Mouse (Mus musculus) bone marrow, adult 2 months (tissue): ENCODE results near the gene Msh4. TPM values are rescaled to one million over a fixed set of nuclear protein-coding genes. Genes with fewer than 3 reads are reported as not detected.

Experiments
- H3K27ac ChIP-seq: fragments of 200-500 bp; 2 replicates; pipeline ENCODE4 v1.5.1; 2012; ENCODE audit warnings: low read depth, mild to moderate bottlenecking, control low read depth, inconsistent platforms, low read length; ENCODE audit not compliant: control insufficient read depth, poor library complexity, insufficient read depth
- H3K4me1 ChIP-seq: fragments of 200-500 bp; 2 replicates; pipeline ENCODE4 v1.6.1; 2011; ENCODE audit warnings: low read length; ENCODE audit not compliant: control insufficient read depth, insufficient read depth
- H3K4me3 ChIP-seq: fragments of 200-500 bp; replicated peaks from 2 replicates; pipeline ENCODE3; 2011; ENCODE audit warnings: mild to moderate bottlenecking, low read depth, low read length, control low read depth; ENCODE audit not compliant: control insufficient read depth
- CTCF ChIP-seq: fragments of 200-500 bp; IDR thresholded peaks from 2 replicates; pipeline ENCODE4 v1.5.1; 2011; ENCODE audit warnings: low read length, control low read depth; ENCODE audit not compliant: control insufficient read depth, insufficient read depth
- POLR2A ChIP-seq: fragments of 200-500 bp; IDR thresholded peaks from 2 replicates; pipeline ENCODE4 v1.6.1; 2011; ENCODE audit warnings: low read depth, mild to moderate bottlenecking, control low read depth, low read length, borderline replicate concordance; ENCODE audit not compliant: control insufficient read depth
- WGBS: fragments of 180-500 bp; shearing (Covaris S2); methylation state at CpG from one replicate; pipeline ENCODE4 v1.1.7; 2018; 5-methylcytosine and 5-hydroxymethylcytosine counted together
- polyA plus RNA-seq: library from polyadenylated mRNA; stranded (reverse); fragments of >200 nt; gene quantifications from 2 replicates; pipeline ENCODE4 v1.2.4, GENCODE M21; 2011; ENCODE audit warnings: low replicate concordance; ENCODE audit not compliant: missing spikeins, insufficient read depth, insufficient read length

Gene Msh4
- polyA plus RNA-seq, 1 experiment, result not detected

DNA sequence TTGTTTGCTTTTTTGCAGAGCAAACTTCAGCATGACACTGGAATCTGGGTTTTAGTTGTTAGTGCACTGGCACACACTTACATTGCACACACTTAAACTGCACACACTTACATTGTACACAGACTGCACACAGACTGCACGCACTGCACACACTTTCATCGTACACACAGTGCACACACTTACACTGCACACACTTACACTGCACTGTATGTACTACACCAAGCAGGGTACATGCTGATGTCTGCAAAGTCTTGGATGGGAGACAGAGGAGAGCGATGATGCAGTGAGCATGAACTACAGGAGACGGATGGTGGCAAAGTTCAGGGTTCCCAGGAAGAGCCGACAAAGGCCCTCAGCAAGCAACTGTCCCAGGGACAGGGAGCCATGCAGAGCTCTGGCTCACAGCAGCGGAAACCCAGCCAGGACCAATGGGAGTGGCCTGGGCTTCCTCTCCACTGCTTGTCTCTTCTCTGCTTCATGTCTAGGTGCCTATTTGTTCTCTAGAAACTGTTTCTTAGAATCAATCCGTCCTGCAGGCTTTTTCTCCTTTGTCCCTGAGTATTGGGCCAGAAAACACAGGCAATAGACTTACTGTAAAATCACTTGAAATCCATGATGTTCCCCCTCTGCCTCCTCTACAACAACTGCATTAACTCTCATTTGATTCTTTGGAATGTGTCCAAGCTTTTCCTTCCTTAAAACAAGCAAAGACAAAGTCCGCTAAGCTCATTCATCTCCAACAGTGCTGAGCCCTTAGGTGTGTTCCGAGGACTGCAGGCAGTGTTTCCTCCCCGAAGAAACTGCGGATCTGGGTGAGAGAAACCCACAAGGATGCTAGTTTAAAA lies 82.0 kb downstream of the Msh4 start:
- Histone ChIP-seq H3K4me3 (no peak overlapping the region), H3K27ac (no peak overlapping the region), H3K4me1 (peaks cover 1% of the 10 kb centered on the region; the same call in 1 of the 2 replicates)
- 51% methylated on average over 11 of the region's 11 CpGs for whole genome bisulfite sequencing
- no peak for TF ChIP-seq POLR2A
- no peak for TF ChIP-seq CTCF

DNA sequence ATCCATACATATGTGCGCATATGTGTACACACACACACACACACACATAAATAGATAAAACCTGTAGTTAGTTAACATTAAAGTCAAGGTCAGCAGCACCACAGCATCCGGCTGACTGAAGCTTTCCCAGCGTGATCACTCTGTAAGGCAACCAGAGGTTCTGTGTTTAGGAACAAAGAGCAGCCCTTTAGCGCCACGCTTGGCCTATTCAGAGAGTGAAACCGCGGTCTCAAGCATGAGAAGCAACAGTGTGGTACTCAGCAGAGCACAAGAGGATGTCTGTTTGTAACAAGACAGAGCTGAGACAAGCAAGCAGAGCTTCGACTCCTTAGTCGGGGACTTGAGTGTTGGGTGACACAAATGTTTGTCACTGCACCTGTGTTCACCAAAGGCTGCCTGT lies 86.5 kb downstream of the Msh4 start:
- H3K4me1 ChIP-seq, result peaks cover 1% of the 10 kb centered on the region; the same call in 1 of the 2 replicates
- H3K27ac ChIP-seq, result no peak overlapping the region
- 91% methylated on average over 9 of the region's 9 CpGs for WGBS
- H3K4me3 ChIP-seq, result no peak overlapping the region
- TF ChIP-seq CTCF (no peak), POLR2A (no peak)

DNA sequence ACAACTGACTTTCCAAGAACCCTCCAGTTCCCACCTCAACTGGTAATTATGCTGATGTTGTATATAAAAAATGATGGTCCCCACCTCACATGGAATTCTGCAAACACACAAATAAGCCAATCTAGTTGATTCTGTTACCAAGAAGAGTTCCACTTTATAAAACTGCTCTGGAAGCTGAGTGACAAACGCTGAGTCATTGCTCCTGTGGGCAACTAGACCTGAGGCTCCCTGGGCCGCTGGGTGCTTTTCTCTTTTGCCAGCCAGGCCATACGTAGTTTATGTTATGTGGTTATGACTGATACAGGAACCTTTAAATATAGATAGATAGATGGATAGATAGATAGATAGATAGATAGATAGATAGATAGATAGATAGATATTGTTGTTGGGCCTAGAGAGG lies 87.2 kb downstream of the Msh4 start:
- H3K4me1 ChIP-seq, result peaks cover 1% of the 10 kb centered on the region; the same call in 1 of the 2 replicates
- TF ChIP-seq CTCF (no peak), POLR2A (no peak)
- no peak overlapping the region for H3K4me3 ChIP-seq
- H3K27ac ChIP-seq, result no peak overlapping the region
- WGBS, result 54% methylated on average over 3 of the region's 3 CpGs

DNA sequence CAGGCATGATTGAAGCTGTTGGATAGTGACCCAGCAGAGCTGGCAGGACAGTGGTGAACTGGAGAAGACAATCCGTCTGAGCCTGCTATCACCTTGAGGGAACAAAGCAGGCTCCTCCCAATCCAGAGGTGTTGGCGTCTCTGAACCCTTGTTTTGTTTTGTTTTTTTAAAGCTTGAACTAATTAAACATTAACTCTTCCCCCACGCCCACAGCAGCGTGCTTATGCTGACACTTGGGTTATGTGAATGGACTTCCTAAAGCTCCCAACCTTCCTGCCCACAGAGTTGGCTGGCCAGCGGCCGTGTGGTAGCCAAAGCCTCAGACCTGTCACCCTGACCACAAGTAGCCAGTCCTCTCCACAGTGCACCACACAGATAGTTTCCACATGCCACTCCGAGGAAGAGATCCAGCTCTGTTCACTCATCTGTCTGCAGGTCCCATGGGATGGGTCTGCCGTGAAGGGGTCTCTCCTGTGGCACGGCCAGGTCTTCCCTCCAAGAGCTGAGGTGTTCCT lies 88.5 kb downstream of the Msh4 start:
- no peak for TF ChIP-seq POLR2A
- no peak for TF ChIP-seq CTCF
- WGBS, result 83% methylated on average over 9 of the region's 9 CpGs

DNA sequence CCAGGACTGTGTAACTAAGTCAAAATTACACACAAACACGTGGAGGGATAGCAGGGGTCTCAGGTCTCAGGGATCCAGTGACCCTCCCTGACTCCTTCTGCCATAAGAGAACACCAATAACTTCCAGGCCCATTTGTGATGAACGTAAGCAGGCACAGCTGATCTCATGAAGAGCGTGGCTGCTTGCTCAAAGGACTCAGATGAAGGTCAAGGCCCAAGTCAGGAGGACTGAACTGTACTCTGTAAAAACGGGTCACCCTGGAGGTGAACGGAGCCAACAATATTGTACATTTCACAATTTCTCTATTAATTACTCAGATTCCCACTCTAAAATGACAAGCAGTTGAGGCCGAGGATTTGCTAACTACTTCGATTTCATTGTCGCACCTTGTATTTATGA lies 91.9 kb downstream of the Msh4 start:
- H3K4me3 ChIP-seq, result no peak overlapping the region
- 88% methylated on average over 8 of the region's 8 CpGs for WGBS
- H3K27ac ChIP-seq, result no peak overlapping the region
- H3K4me1 ChIP-seq, result no peaks in the 10 kb centered on the region; the same call in 1 of the 2 replicates
- TF ChIP-seq POLR2A, result no peak
- no peak for TF ChIP-seq CTCF

More for the DNA sequence above, 88.5 kb downstream of the Msh4 start:
- H3K4me3 ChIP-seq, result no peak overlapping the region
- H3K27ac ChIP-seq, result no peak overlapping the region
- H3K4me1 ChIP-seq, result no peaks in the 10 kb centered on the region

DNA sequence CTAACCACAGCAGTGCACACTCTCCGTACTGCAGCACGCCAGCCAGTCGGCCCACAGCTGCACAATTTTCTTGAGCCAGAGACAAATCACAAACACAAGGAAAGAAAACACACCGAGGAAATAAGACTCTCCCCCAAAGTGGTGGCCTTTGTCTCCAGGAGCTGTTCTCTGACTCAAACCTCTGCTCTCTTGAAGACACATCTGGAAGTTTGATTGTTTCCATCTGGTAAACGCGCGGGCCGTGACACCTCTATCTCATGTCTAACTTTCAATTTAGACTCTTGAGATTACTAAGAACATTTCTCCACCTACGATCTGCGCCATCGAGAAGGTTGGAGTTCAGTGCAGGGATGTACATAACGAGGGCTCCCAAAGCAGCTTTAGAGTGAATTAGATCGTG lies 97.5 kb downstream of the Msh4 start:
- WGBS, result 88% methylated on average over 13 of the region's 13 CpGs
- H3K4me1 ChIP-seq, result peaks cover 1% of the 10 kb centered on the region; the same call in 1 of the 2 replicates
- no peak overlapping the region for H3K27ac ChIP-seq
- no peak overlapping the region for H3K4me3 ChIP-seq
- no peak for TF ChIP-seq CTCF
- TF ChIP-seq POLR2A, result no peak

DNA sequence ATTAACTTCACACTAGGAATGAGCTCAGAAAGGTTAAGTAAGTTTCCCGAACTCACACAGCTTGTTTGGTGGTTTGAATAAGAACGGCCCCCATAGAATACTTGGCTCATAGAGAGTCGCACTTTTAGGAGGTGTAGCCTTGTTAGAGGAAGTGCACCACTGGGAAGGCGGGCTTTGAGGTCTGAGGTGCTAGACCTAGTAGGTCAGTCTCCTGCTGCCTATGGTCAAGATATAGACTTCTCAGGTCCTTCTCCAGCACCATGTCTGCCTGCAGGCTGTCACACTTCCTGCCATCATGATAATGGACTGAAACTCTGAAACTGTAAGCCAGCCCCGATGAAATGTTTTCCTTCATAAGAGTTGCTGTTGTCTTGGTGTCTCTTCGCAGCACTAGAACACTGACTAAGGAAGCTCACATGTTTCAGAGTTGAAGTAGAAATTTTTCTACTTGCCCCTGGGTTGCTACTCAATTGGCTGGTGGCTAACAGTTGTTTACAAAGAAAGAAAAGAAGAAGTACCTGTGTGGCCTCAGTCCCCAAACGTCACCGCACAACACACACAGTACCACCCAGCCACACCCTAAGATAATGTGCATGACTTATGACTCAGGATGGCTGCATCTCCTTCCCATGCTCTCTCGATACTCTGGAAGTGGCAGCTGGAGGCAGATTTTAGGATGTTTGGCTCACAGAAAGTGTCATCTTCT lies 98.3 kb downstream of the Msh4 start:
- Histone ChIP-seq H3K4me3 (no peak overlapping the region), H3K27ac (0 out of 2 replicates have a peak overlapping the region, but pooled peaks have one; percentile 11), H3K4me1 (peaks cover 1% of the 10 kb centered on the region; the same call in 1 of the 2 replicates)
- 68% methylated on average over 9 of the region's 9 CpGs for WGBS
- no peak for TF ChIP-seq CTCF
- no peak for TF ChIP-seq POLR2A

Other genes starting within 250 kb of the Msh4 start
- 13.6 and 14.4 TPM in 2 replicates for gene St6galnac3, start 181.0 kb downstream of the Msh4 start, polyA plus RNA-seq
- 2.1 TPM in 1 of 2 replicates, not detected in the other for gene Asb17, start 61.9 kb downstream of the Msh4 start, polyA plus RNA-seq
- 75.6 and 75.8 TPM in 2 replicates for gene Rabggtb, start 6.9 kb upstream of the Msh4 start, polyA plus RNA-seq
- 34.9 and 65.8 TPM in 2 replicates for gene Acadm, start 38.5 kb upstream of the Msh4 start, polyA plus RNA-seq
- gene Slc44a5, start 67.3 kb upstream of the Msh4 start, polyA plus RNA-seq, result not detected in 2 replicates